Mouse (Mus musculus): ENCODE results near the gene Zfp598.

- TF ChIP-seq CTCF (IDR thresholded peaks at IDR 0.05; ENCODE audit: control insufficient read depth, insufficient read depth, insufficient read length): no peak
- no peak for TF ChIP-seq MYOD1 (IDR thresholded peaks at IDR 0.05; ENCODE audit: control insufficient read depth, insufficient read length, low read depth)
- TF ChIP-seq USF1 (IDR thresholded peaks at IDR 0.05; ENCODE audit: low read depth): no peak
- no peak for TF ChIP-seq MAX (IDR thresholded peaks at IDR 0.05)
- no peak for TF ChIP-seq MYOG (IDR thresholded peaks at IDR 0.05; ENCODE audit: control insufficient read depth, extremely low read depth, insufficient read length)
- TF ChIP-seq FOSL1 (IDR thresholded peaks at IDR 0.05; ENCODE audit: insufficient read depth, low read length, poor library complexity, severe bottlenecking): no peak
- no peak for TF ChIP-seq CEBPB (IDR thresholded peaks at IDR 0.05; ENCODE audit: low read depth)
These were observed 24.4 kb upstream of the Zfp598 start for GRCm38 (mm10) chr17:24644875-24645721.

Data from C2C12 (cell line).